Mouse (Mus musculus): ENCODE measurements at regions not wholly inside any gene's neighbourhood (a gene's known extent, or its start where the extent isn't known, plus 50 kb on each side); places are given as distances from the start of the nearest gene placed in this dataset.

- no peak for ATAC-seq (replicated peaks; ENCODE audit: poor library complexity, severe bottlenecking)
Measured at GRCm38 (mm10) chr5:111942792-111943191, 209.1 kb downstream of the Gm26897 start.

- no peak for ATAC-seq (replicated peaks; ENCODE audit: poor library complexity, severe bottlenecking)
Measured at GRCm38 (mm10) chr5:111943337-111944162, 209.8 kb downstream of the Gm26897 start.

- ATAC-seq (replicated peaks; ENCODE audit: poor library complexity, severe bottlenecking): no peak
Measured at GRCm38 (mm10) chr5:111944273-111944971, 210.7 kb downstream of the Gm26897 start.

GRCm38 (mm10) chr5:111944972-111945285, 211.2 kb downstream of the Gm26897 start:
- ATAC-seq (replicated peaks; ENCODE audit: poor library complexity, severe bottlenecking): no peak

- no peak for ATAC-seq (replicated peaks; ENCODE audit: poor library complexity, severe bottlenecking)
Measured at GRCm38 (mm10) chr5:111946281-111946680, 212.6 kb downstream of the Gm26897 start.

- ATAC-seq (replicated peaks; ENCODE audit: poor library complexity, severe bottlenecking): no peak
Measured at GRCm38 (mm10) chr5:111957698-111958097, 224.0 kb downstream of the Gm26897 start.

- no peak for ATAC-seq (replicated peaks; ENCODE audit: poor library complexity, severe bottlenecking)
Measured at GRCm38 (mm10) chr5:111958226-111958625, 224.5 kb downstream of the Gm26897 start.

GRCm38 (mm10) chr5:111965311-111965710, 231.6 kb downstream of the Gm26897 start:
- no peak for ATAC-seq (replicated peaks; ENCODE audit: poor library complexity, severe bottlenecking)

GRCm38 (mm10) chr5:111968121-111968520, 234.4 kb downstream of the Gm26897 start:
- no peak for ATAC-seq (replicated peaks; ENCODE audit: poor library complexity, severe bottlenecking)

GRCm38 (mm10) chr5:111968701-111969100, 235.0 kb downstream of the Gm26897 start:
- ATAC-seq (replicated peaks; ENCODE audit: poor library complexity, severe bottlenecking): no peak

GRCm38 (mm10) chr5:111971193-111971592, 237.5 kb downstream of the Gm26897 start:
- ATAC-seq (replicated peaks; ENCODE audit: poor library complexity, severe bottlenecking): no peak

- no peak for ATAC-seq (replicated peaks; ENCODE audit: poor library complexity, severe bottlenecking)
Measured at GRCm38 (mm10) chr5:111971952-111972351, 238.2 kb downstream of the Gm26897 start.

GRCm38 (mm10) chr5:111975686-111976085, 242.0 kb downstream of the Gm26897 start:
- no peak for ATAC-seq (replicated peaks; ENCODE audit: poor library complexity, severe bottlenecking)

GRCm38 (mm10) chr5:111979601-111980000, 245.9 kb downstream of the Gm26897 start:
- no peak for ATAC-seq (replicated peaks; ENCODE audit: poor library complexity, severe bottlenecking)

GRCm38 (mm10) chr5:111982106-111982505, 248.4 kb downstream of the Gm26897 start:
- ATAC-seq (replicated peaks; ENCODE audit: poor library complexity, severe bottlenecking): no peak

GRCm38 (mm10) chr5:111985997-111986396, 252.3 kb downstream of the Gm26897 start:
- no peak for ATAC-seq (replicated peaks; ENCODE audit: poor library complexity, severe bottlenecking)

GRCm38 (mm10) chr5:111987036-111987435, 253.3 kb downstream of the Gm26897 start:
- no peak for ATAC-seq (replicated peaks; ENCODE audit: poor library complexity, severe bottlenecking)

- ATAC-seq (replicated peaks; ENCODE audit: poor library complexity, severe bottlenecking): no peak
Measured at GRCm38 (mm10) chr5:111991805-111992204, 258.1 kb downstream of the Gm26897 start.

GRCm38 (mm10) chr5:111993221-111993620, 259.1 kb downstream of the Cryba4 start:
- no peak for ATAC-seq (replicated peaks; ENCODE audit: poor library complexity, severe bottlenecking)

GRCm38 (mm10) chr5:111993930-111994329, 258.4 kb downstream of the Cryba4 start:
- ATAC-seq (replicated peaks; ENCODE audit: poor library complexity, severe bottlenecking): no peak

- no peak for ATAC-seq (replicated peaks; ENCODE audit: poor library complexity, severe bottlenecking)
Measured at GRCm38 (mm10) chr5:111996806-111997205, 255.5 kb downstream of the Cryba4 start.
